Mouse (Mus musculus): ENCODE data around the gene Fbxo17.

- TF ChIP-seq CTCF (IDR thresholded peaks at IDR 0.05; ENCODE audit: borderline replicate concordance, extremely low read depth, insufficient read depth, insufficient read length) (peak; percentile 10; the same call in 1 of the 2 replicates), POLR2A (IDR thresholded peaks at IDR 0.05; ENCODE audit: borderline replicate concordance, extremely low read depth, insufficient read depth, insufficient read length, poor library complexity, severe bottlenecking) (no peak)
Observed at GRCm38 (mm10) chr7:28715598-28715997, 1.0 kb upstream of the Fbxo17 start.

All from brain, embryonic 14.5 days (tissue).